Mouse (Mus musculus) Patski (cell line): ENCODE data around the gene Inpp4b. TPM values are rescaled to one million over a fixed set of nuclear protein-coding genes. Genes with fewer than 3 reads are reported as not detected.

Experiments
- ATAC-seq: fragments of 100-300 bp; one replicate; pipeline ENCODE4 v1.8.0; 2021
- CTCF ChIA-PET: fragments of 350-600 bp; sonication (Branson Sonifier 250); formaldehyde crosslinking; loops from one replicate; lab custom pipeline; 2022; ENCODE audit warnings: inconsistent platforms; lab: Charles Lee
- POLR2A ChIA-PET: fragments of 350-600 bp; sonication (Branson Sonifier 250); formaldehyde crosslinking; loops from one replicate; lab custom pipeline; 2022; ENCODE audit warnings: antibody characterized with exemption, inconsistent platforms; lab: Charles Lee
- DNase-seq: peaks from one replicate; pipeline ENCODE4 v3.0.0-alpha.2; 2011; ENCODE audit warnings: low read depth, low spot score
- H3K27me3 ChIP-seq: fragments of 371-371 bp; one replicate; pipeline ENCODE4 v1.5.1; 2021
- CTCF ChIP-seq: fragments of 100-300 bp; IDR thresholded peaks from one replicate; pipeline ENCODE4 v1.5.1; 2021
- in situ Hi-C: fragments of 300-500 bp; cut with MboI; formaldehyde crosslinking; loops from 3 replicates; pipeline ENCODE4 v1.11.1; 2018; ENCODE audit warnings: low pct_unique_long_range_greater_than_20kb, mixed read lengths
- polyA plus RNA-seq: library from polyadenylated mRNA; unstranded; gene quantifications from one replicate; pipeline ENCODE4 v1.2.3, GENCODE M21; 2021

Inpp4b gene
- polyA plus RNA-seq, 1 experiment from 2014 or later = 0.24 TPM

- no peaks in the 10 kb centered on the region for H3K27me3 ChIP-seq
- DNase-seq = no peak
- ATAC-seq = no peak
- CTCF ChIA-PET = no interaction called here
- TF ChIP-seq CTCF = no peak
- in situ Hi-C loops = no loop called here
- POLR2A ChIA-PET = no interaction called here
Observed at GRCm38 (mm10) chr8:81826406-81826805, 484.1 kb downstream of the Inpp4b start.

DNA sequence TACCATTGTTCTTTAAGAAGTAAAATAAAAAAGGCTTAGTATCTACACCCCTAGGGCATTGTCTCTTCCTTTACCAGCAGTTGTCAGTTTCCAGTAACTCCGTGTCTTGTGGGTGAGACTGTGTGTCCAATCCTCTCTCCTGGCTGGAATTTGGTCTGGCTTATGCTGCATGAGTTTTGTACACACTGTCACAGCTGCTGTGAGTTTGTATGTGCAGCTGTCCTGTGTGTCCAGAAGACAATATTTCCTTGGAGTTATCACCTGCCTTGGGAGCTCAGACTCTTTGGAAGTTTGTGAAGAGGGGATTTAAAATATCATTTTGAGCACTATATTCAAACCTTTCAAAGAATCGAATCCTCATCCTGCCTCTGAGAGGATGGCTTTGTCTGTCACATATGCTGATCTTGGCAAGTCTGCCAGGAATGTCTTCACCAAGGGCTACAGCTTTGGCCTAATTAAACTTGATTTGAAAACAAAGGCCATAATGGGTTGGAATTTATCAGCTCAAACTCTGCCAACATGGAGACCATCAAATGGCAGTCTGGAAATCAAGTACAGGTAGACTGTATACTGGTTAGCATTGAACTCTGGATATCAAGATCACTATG is 485.1 kb downstream of the Inpp4b start:
- ChIA-PET POLR2A (no interaction called here), CTCF (no interaction called here)
- DNase-seq (no peak), ATAC-seq (no peak)
- H3K27me3 ChIP-seq = no peaks in the 10 kb centered on the region
- in situ Hi-C loops = no loop called here
- TF ChIP-seq CTCF = no peak

DNA sequence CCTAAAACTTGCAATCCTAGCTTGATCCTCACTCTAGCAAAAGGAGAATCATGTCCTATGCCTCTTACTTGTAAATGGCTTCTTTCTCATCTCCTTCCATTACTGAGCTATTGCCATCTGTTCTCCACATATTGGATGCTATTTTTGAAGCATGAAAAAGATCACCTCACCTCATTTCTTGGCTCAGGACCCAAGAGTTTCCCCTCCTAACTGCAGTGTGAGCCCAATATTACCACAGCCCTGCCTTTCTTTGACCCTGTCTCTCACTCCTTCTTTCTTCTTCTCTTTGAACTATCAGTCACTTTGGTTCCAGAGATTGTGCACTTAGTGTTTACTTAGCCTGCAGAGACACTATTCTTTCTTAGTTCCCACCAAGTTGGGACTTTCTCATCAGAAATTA is 489.1 kb downstream of the Inpp4b start:
- no peak for DNase-seq
- ChIA-PET POLR2A (no interaction called here), CTCF (no interaction called here)
- in situ Hi-C loops = no loop called here
- no peak for ATAC-seq
- no peaks in the 10 kb centered on the region for H3K27me3 ChIP-seq
- no peak for TF ChIP-seq CTCF

DNA sequence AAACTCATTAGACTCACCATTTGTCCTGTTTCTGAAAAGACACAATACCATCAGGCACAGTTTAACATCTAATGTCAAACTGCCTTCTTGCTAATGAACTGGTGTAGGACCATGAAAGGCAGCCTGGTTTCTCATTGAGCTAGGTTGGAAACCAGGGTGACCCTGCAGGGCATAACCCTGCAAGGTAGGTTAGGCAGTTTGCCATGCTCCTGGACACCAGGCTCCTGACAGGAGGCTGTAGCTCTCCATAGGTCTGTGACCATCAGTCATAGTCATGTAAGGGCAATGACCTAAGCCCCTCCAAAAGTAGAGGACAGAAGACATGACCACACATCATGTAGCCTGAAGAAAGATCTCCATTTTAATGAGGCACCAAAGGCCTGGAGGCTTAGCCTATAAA is 491.5 kb downstream of the Inpp4b start:
- in situ Hi-C loops = no loop called here
- no peak for TF ChIP-seq CTCF
- ChIA-PET POLR2A (no interaction called here), CTCF (no interaction called here)
- ATAC-seq (no peak), DNase-seq (no peak)
- H3K27me3 ChIP-seq = no peaks in the 10 kb centered on the region

- H3K27me3 ChIP-seq = no peaks in the 10 kb centered on the region
- ATAC-seq (no peak), DNase-seq (no peak)
- no peak for TF ChIP-seq CTCF
- ChIA-PET CTCF (no interaction called here), POLR2A (no interaction called here)
- in situ Hi-C loops = no loop called here
Observed at GRCm38 (mm10) chr8:81840512-81840911, 498.2 kb downstream of the Inpp4b start.

GRCm38 (mm10) chr8:81844104-81844982 is 502.0 kb downstream of the Inpp4b start:
- TF ChIP-seq CTCF = no peak
- in situ Hi-C loops = no loop called here
- ChIA-PET POLR2A (no interaction called here), CTCF (interaction anchor here (0.6 kb wide), 1 partner anchor 9 kb away, joined by 3 read pairs; no protein-coding TSS in a partner anchor)
- DNase-seq = no peak
- ATAC-seq = no peak
- no peaks in the 10 kb centered on the region for H3K27me3 ChIP-seq

DNA sequence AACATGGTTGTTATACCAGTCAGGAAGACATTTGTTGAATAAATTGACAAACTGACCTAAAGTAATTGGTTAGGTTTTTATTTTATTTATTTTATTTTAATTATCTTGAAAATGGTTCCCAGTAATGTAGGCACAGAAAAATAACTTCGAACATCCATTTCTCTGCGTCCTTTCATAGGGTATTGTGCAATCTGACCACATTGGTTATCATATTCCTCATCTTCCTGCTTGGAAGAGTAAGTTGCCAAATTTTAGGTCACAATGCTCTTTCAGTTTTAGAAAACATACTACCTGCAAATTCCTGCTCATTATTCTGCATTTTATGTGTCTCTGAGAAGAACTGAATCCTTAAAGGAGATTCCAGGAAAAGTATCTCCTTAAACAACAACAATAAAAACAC is 505.6 kb downstream of the Inpp4b start:
- no peak for TF ChIP-seq CTCF
- POLR2A ChIA-PET = no interaction called here
- in situ Hi-C loops = no loop called here
- H3K27me3 ChIP-seq = no peaks in the 10 kb centered on the region
- CTCF ChIA-PET = no interaction called here
- ATAC-seq (no peak), DNase-seq (no peak)

- no peak for ATAC-seq
- no peaks in the 10 kb centered on the region for H3K27me3 ChIP-seq
- no peak for DNase-seq
- in situ Hi-C loops = no loop called here
- ChIA-PET CTCF (interaction anchor here (0.8 to 1.9 kb wide), 2 partner anchors 9 to 30 kb away, joined by 3 to 4 read pairs; no protein-coding TSS in a partner anchor), POLR2A (interaction anchor here (0.6 kb wide), 1 partner anchor 21 kb away, joined by 4 read pairs; no protein-coding TSS in a partner anchor)
- TF ChIP-seq CTCF = no peak
Observed at GRCm38 (mm10) chr8:81849976-81850375, 507.6 kb downstream of the Inpp4b start.

DNA sequence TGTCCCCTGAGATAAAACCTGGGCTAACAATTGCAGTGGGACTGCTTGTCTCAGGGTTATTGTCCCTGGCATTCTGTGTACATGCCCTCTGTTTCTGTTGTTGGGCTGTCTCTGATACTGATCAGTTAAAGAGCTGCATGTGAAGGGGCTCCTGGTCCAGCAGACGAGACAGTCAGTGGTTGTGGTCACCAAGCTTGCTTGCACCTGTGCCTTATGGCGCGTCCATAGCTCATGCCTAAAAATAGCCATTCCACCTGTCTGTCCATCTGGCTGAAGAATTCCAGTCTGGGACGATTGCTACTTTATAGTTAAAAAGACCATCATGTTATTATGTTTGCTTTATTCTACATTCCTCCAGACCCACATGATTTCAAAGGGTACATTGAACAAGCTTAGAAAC is 510.8 kb downstream of the Inpp4b start:
- ChIA-PET CTCF (interaction anchor here (1.4 kb wide), 1 partner anchor 49 kb away, joined by 3 read pairs; no protein-coding TSS in a partner anchor), POLR2A (no interaction called here)
- ATAC-seq (no peak), DNase-seq (no peak)
- in situ Hi-C loops = no loop called here
- TF ChIP-seq CTCF = no peak
- no peaks in the 10 kb centered on the region for H3K27me3 ChIP-seq

DNA sequence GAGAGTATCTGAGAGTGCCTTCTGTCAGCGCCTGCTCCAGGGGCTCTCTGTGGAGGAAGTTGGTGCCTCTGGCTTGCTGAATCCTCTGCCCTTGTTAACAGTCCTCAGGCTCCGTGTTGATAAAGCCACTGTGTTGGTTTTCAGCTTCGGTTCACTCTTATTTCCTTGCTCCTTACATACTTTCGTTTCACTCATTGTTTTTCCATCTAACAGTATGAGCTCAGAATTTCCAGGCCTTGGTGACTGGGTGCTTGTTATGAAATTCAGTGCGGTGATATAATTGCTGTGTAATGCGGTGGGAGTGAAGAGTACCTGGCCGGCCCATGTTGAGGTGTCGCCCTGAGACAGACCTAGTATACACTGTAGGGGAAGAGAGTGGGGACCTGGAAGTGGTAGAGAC is 512.2 kb downstream of the Inpp4b start:
- H3K27me3 ChIP-seq = no peaks in the 10 kb centered on the region
- TF ChIP-seq CTCF = no peak
- CTCF ChIA-PET = no interaction called here
- ATAC-seq = no peak
- in situ Hi-C loops = no loop called here
- no peak for DNase-seq
- POLR2A ChIA-PET = no interaction called here

- in situ Hi-C loops = no loop called here
- ChIA-PET CTCF (no interaction called here), POLR2A (no interaction called here)
- DNase-seq (no peak), ATAC-seq (no peak)
- no peaks in the 10 kb centered on the region for H3K27me3 ChIP-seq
- TF ChIP-seq CTCF = no peak
Observed at GRCm38 (mm10) chr8:81855009-81855408, 512.7 kb downstream of the Inpp4b start.
